Mouse (Mus musculus) liver, embryonic 14.5 days (tissue): Measurements from ENCODE around the gene Rgs10.

Experiments used
- CTCF ChIP-seq: IDR thresholded peaks from 2 replicates; pipeline ENCODE4 v1.5.1; 2016; ENCODE audit warnings: antibody characterized with exemption, low read depth, control low read depth
- EP300 ChIP-seq: IDR thresholded peaks from 2 replicates; pipeline ENCODE4 v1.6.1; 2016; ENCODE audit warnings: antibody characterized with exemption, low read depth

GRCm38 (mm10) chr7:128348608-128349007, 70.0 kb downstream of the Rgs10 start:
- TF ChIP-seq CTCF: no peak
- no peak for TF ChIP-seq EP300
